Mouse (Mus musculus) embryonic facial prominence, embryonic 15.5 days (tissue): ENCODE results near the gene Ctnnbip1. TPM values are rescaled to one million over a fixed set of nuclear protein-coding genes. Genes with fewer than 3 reads are reported as not detected.

ENCODE experiments used
- ATAC-seq: fragments of 200-750 bp; cut with Nextera tagmentation; 2 replicates; pipeline ENCODE4 v1.8.0; 2017; ENCODE audit warnings: low read depth, moderate TSS enrichment; ENCODE audit not compliant: insufficient number of reproducible peaks, low FRiP score, low TSS enrichment
- H3K27ac ChIP-seq: fragments of 300-500 bp; sonication (generic); replicated peaks from 2 replicates; pipeline ENCODE4 v1.5.1; 2015; ENCODE audit warnings: mild to moderate bottlenecking, inconsistent platforms
- H3K27me3 ChIP-seq: fragments of 300-500 bp; sonication (generic); 2 replicates; pipeline ENCODE4 v1.6.1; 2015; ENCODE audit warnings: inconsistent platforms
- H3K36me3 ChIP-seq: fragments of 300-500 bp; sonication (generic); 2 replicates; pipeline ENCODE4 v1.6.1; 2015; ENCODE audit warnings: mild to moderate bottlenecking, inconsistent platforms
- H3K4me1 ChIP-seq: fragments of 300-500 bp; sonication (generic); 2 replicates; pipeline ENCODE4 v1.6.1; 2015; ENCODE audit warnings: inconsistent platforms
- H3K4me2 ChIP-seq: fragments of 300-500 bp; sonication (generic); replicated peaks from 2 replicates; pipeline ENCODE4 v1.6.1; 2015; ENCODE audit warnings: mild to moderate bottlenecking, inconsistent platforms
- H3K4me3 ChIP-seq: fragments of 300-500 bp; sonication (generic); replicated peaks from 2 replicates; pipeline ENCODE4 v1.5.1; 2015; ENCODE audit warnings: mild to moderate bottlenecking, inconsistent platforms
- H3K9ac ChIP-seq: fragments of 300-500 bp; sonication (generic); 2 replicates; pipeline ENCODE4 v1.6.1; 2015; ENCODE audit warnings: inconsistent platforms
- H3K9me3 ChIP-seq: fragments of 300-500 bp; sonication (generic); replicated peaks from 2 replicates; pipeline ENCODE4 v1.6.1; 2016; ENCODE audit warnings: inconsistent platforms
- WGBS: fragments of 180-500 bp; shearing (Covaris S2); methylation state at CpG from one replicate; pipeline ENCODE4 v1.1.7; 2015; 5-methylcytosine and 5-hydroxymethylcytosine counted together
- polyA plus RNA-seq: library from polyadenylated mRNA; unstranded; fragments of >200 nt; fragmentation: Nextera tagmentation; extraction: Ambion mirVana; gene quantifications from 2 replicates; pipeline ENCODE4 v1.2.1, GENCODE M21; 2015

The Ctnnbip1 gene
- polyA plus RNA-seq, 1 experiment from 2014 or later, result 72.7 TPM

- peaks cover 31% of the 10 kb centered on the region for H3K4me1 ChIP-seq
- no peaks in the 10 kb centered on the region for H3K9me3 ChIP-seq
- H3K4me2 ChIP-seq, result no peak overlapping the region
- no peaks in the 10 kb centered on the region for H3K27me3 ChIP-seq
- ATAC-seq, result no peak
- 74% methylated on average over 6 of the region's 6 CpGs for WGBS
- H3K36me3 ChIP-seq, result no peaks in the 10 kb centered on the region
- H3K27ac ChIP-seq, result no peak overlapping the region
- H3K4me3 ChIP-seq, result no peak overlapping the region
- H3K9ac ChIP-seq, result no peak overlapping the region
These were observed 5.9 kb downstream of the Ctnnbip1 start for GRCm38 (mm10) chr4:149523961-149524360.

- H3K4me3 ChIP-seq, result no peak overlapping the region
- no peaks in the 10 kb centered on the region for H3K9me3 ChIP-seq
- no peak overlapping the region for H3K9ac ChIP-seq
- H3K27me3 ChIP-seq, result no peaks in the 10 kb centered on the region
- H3K4me2 ChIP-seq, result no peak overlapping the region
- no peak for ATAC-seq
- 86% methylated on average over 4 of the region's 4 CpGs for WGBS
- no peaks in the 10 kb centered on the region for H3K36me3 ChIP-seq
- H3K4me1 ChIP-seq, result peaks cover 26% of the 10 kb centered on the region
- H3K27ac ChIP-seq, result no peak overlapping the region
These were observed 7.1 kb downstream of the Ctnnbip1 start for GRCm38 (mm10) chr4:149525170-149525569.

DNA sequence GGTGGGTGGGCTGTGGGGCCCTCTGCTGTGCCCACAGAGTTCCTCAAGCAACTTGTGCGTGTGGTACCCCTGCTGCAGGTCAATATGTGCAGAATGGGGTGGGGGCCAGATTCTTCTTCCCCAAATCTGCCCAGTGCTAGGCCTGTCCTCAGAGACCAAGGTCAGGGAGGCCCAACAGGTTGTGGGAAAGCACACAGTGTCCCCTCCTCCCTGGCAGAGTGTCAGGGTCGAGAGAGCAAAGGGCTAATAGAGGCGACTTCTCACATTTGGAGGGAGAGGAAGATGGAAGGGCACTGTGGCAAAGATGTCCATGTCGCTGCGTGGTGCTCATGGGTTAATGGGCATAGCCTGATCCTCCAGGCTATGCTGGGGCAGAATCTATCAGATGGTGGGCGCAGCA, 7.8 kb downstream of the Ctnnbip1 start:
- no peak for ATAC-seq
- Histone ChIP-seq H3K9ac (no peak overlapping the region), H3K4me2 (no peak overlapping the region), H3K27ac (no peak overlapping the region), H3K9me3 (no peaks in the 10 kb centered on the region), H3K36me3 (no peaks in the 10 kb centered on the region), H3K4me3 (no peak overlapping the region), H3K27me3 (no peaks in the 10 kb centered on the region), H3K4me1 (peaks cover 26% of the 10 kb centered on the region)
- 71% methylated on average over 6 of the region's 6 CpGs for WGBS

DNA sequence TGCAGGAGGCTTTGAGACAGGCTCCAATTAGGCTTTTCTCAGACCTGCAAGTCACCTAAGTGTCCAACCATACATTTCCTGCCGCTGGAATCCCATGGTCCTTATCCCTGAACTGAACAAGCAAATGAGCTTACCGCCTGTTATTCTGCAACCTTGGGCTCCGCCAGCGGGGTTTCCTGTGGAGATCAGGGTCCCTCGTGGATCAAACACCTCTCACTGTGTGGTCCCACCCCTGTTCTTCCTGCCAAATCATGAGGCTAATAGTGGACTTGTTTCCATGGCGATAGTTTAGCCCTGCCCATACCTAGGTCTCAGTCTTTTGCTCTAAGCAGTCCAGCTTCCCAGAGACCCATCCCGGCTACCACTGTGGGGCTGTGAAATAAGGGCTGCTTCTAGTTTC, 8.3 kb downstream of the Ctnnbip1 start:
- Histone ChIP-seq H3K27me3 (no peaks in the 10 kb centered on the region), H3K27ac (no peak overlapping the region), H3K9me3 (no peaks in the 10 kb centered on the region), H3K9ac (no peak overlapping the region), H3K4me2 (no peak overlapping the region), H3K4me3 (no peak overlapping the region), H3K36me3 (no peaks in the 10 kb centered on the region), H3K4me1 (peaks cover 26% of the 10 kb centered on the region)
- WGBS, result 50% methylated on average over 7 of the region's 7 CpGs
- ATAC-seq, result no peak

GRCm38 (mm10) chr4:149527621-149528354, 9.8 kb downstream of the Ctnnbip1 start:
- H3K9ac ChIP-seq, result no peak overlapping the region
- ATAC-seq, result no peak
- H3K9me3 ChIP-seq, result no peaks in the 10 kb centered on the region
- no peak overlapping the region for H3K4me3 ChIP-seq
- H3K27ac ChIP-seq, result no peak overlapping the region
- H3K4me2 ChIP-seq, result no peak overlapping the region
- H3K36me3 ChIP-seq, result no peaks in the 10 kb centered on the region
- H3K27me3 ChIP-seq, result no peaks in the 10 kb centered on the region
- WGBS, result 71% methylated on average over 15 of the region's 15 CpGs
- peaks cover 26% of the 10 kb centered on the region for H3K4me1 ChIP-seq

- Histone ChIP-seq H3K4me3 (no peak overlapping the region), H3K27me3 (no peaks in the 10 kb centered on the region), H3K9ac (no peak overlapping the region), H3K36me3 (no peaks in the 10 kb centered on the region), H3K4me1 (peaks cover 26% of the 10 kb centered on the region), H3K9me3 (no peaks in the 10 kb centered on the region), H3K27ac (no peak overlapping the region), H3K4me2 (no peak overlapping the region)
- no peak for ATAC-seq
- 47% methylated on average over 6 of the region's 6 CpGs for WGBS
These were observed 11.7 kb downstream of the Ctnnbip1 start for GRCm38 (mm10) chr4:149529691-149530090.

GRCm38 (mm10) chr4:149539441-149539840, 21.4 kb downstream of the Ctnnbip1 start:
- Histone ChIP-seq H3K9me3 (no peaks in the 10 kb centered on the region), H3K4me1 (peaks cover 30% of the 10 kb centered on the region), H3K27me3 (no peaks in the 10 kb centered on the region), H3K27ac (no peak overlapping the region), H3K4me2 (no peak overlapping the region), H3K36me3 (no peaks in the 10 kb centered on the region), H3K9ac (no peak overlapping the region), H3K4me3 (no peak overlapping the region)
- ATAC-seq, result peak; percentile 24; the same call in 1 of the 2 replicates
- WGBS, result 77% methylated on average over 8 of the region's 8 CpGs

DNA sequence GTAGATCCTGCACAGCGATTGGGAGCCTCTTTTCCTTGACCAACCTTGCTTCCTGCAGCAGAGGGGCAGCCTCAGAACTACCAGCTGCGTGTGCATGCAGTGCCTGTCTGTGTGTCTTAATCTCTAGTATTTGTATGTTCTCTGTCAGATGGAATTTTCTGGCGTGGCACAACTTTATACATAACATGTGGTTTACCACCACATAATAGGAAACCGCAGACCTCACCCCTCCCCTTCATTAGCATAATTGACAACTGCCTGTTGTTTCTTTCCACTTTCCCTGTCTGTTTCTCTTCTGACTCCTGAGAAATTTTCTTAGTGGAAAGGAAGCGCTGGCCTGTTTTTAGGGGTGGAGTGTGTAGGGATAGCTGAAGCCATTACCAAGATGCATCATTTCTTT, 23.9 kb downstream of the Ctnnbip1 start:
- no peak for ATAC-seq
- no peaks in the 10 kb centered on the region for H3K9me3 ChIP-seq
- peaks cover 11% of the 10 kb centered on the region; the same call in 1 of the 2 replicates for H3K36me3 ChIP-seq
- no peak overlapping the region for H3K27ac ChIP-seq
- H3K4me1 ChIP-seq, result peaks cover 35% of the 10 kb centered on the region
- H3K9ac ChIP-seq, result no peak overlapping the region
- WGBS, result 28% methylated on average over 5 of the region's 5 CpGs
- H3K4me2 ChIP-seq, result peak overlapping the region; percentile 2; the same call in 1 of the 2 replicates
- no peaks in the 10 kb centered on the region for H3K27me3 ChIP-seq
- H3K4me3 ChIP-seq, result no peak overlapping the region

DNA sequence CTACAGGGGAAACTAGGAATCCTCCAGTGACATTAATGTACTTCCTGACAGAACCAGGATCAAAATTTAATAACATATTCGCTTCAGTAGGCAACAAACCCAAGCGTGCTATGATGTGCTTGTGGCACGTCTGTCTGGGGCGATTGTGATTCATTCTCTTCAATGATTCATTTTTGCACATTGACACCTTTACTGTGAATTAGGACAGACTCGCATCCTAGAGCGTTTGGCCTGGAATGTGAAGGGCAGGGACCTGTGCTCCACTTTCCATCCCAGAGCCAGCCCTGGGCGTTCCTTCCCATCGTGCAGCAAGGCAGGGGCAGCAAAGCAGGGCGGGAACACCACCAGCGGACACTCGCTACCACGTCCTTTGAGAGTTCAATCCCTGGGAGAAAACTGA, 24.4 kb downstream of the Ctnnbip1 start:
- Histone ChIP-seq H3K9ac (no peak overlapping the region), H3K9me3 (no peaks in the 10 kb centered on the region), H3K36me3 (peaks cover 11% of the 10 kb centered on the region; the same call in 1 of the 2 replicates), H3K4me2 (no peak overlapping the region), H3K27ac (no peak overlapping the region), H3K27me3 (no peaks in the 10 kb centered on the region), H3K4me3 (no peak overlapping the region), H3K4me1 (peaks cover 35% of the 10 kb centered on the region)
- 75% methylated on average over 12 of the region's 12 CpGs for WGBS
- no peak for ATAC-seq

- H3K9me3 ChIP-seq, result no peaks in the 10 kb centered on the region
- H3K9ac ChIP-seq, result no peak overlapping the region
- H3K27ac ChIP-seq, result no peak overlapping the region
- H3K4me3 ChIP-seq, result no peak overlapping the region
- no peak for ATAC-seq
- H3K36me3 ChIP-seq, result peaks cover 11% of the 10 kb centered on the region; the same call in 1 of the 2 replicates
- peaks cover 35% of the 10 kb centered on the region for H3K4me1 ChIP-seq
- no peaks in the 10 kb centered on the region for H3K27me3 ChIP-seq
- 46% methylated on average over 10 of the region's 10 CpGs for WGBS
- H3K4me2 ChIP-seq, result no peak overlapping the region
These were observed 25.0 kb downstream of the Ctnnbip1 start for GRCm38 (mm10) chr4:149542927-149543553.

- Histone ChIP-seq H3K4me3 (no peak overlapping the region), H3K9ac (no peak overlapping the region), H3K9me3 (no peaks in the 10 kb centered on the region), H3K27me3 (no peaks in the 10 kb centered on the region), H3K4me1 (peaks cover 25% of the 10 kb centered on the region), H3K4me2 (no peak overlapping the region), H3K36me3 (peaks cover 15% of the 10 kb centered on the region; the same call in 1 of the 2 replicates), H3K27ac (no peak overlapping the region)
- 0 out of 2 replicates have a peak, but pooled peaks have one; percentile 34 for ATAC-seq
- WGBS, result 84% methylated on average over 8 of the region's 8 CpGs
These were observed 26.9 kb downstream of the Ctnnbip1 start for GRCm38 (mm10) chr4:149544892-149545291.
